Mouse (Mus musculus) neural tube, embryonic 15.5 days (tissue): ENCODE data around the gene Scyl1. TPM values are rescaled to one million over a fixed set of nuclear protein-coding genes. Genes with fewer than 3 reads are reported as not detected.

Source experiments
- ATAC-seq: fragments of 200-750 bp; cut with Nextera tagmentation; 2 replicates; pipeline ENCODE4 v1.8.0; 2017; ENCODE audit warnings: mild to moderate bottlenecking, moderate TSS enrichment, moderate library complexity; ENCODE audit not compliant: low FRiP score
- H3K27ac ChIP-seq: fragments of 300-500 bp; sonication (generic); replicated peaks from 2 replicates; pipeline ENCODE4 v1.5.1; 2015; ENCODE audit warnings: mild to moderate bottlenecking, inconsistent platforms
- H3K27me3 ChIP-seq: fragments of 300-500 bp; sonication (generic); replicated peaks from 2 replicates; pipeline ENCODE4 v1.6.1; 2015; ENCODE audit warnings: inconsistent platforms
- H3K36me3 ChIP-seq: fragments of 300-500 bp; sonication (generic); 2 replicates; pipeline ENCODE4 v1.6.1; 2015; ENCODE audit warnings: inconsistent platforms
- H3K4me1 ChIP-seq: fragments of 300-500 bp; sonication (generic); 2 replicates; pipeline ENCODE4 v1.6.1; 2015; ENCODE audit warnings: inconsistent platforms
- H3K4me2 ChIP-seq: fragments of 300-500 bp; sonication (generic); 2 replicates; pipeline ENCODE4 v1.6.1; 2015; ENCODE audit warnings: inconsistent platforms, mild to moderate bottlenecking, moderate library complexity
- H3K4me3 ChIP-seq: fragments of 300-500 bp; sonication (generic); replicated peaks from 2 replicates; pipeline ENCODE4 v1.5.1; 2015; ENCODE audit warnings: mild to moderate bottlenecking, inconsistent platforms
- H3K9ac ChIP-seq: fragments of 300-500 bp; sonication (generic); replicated peaks from 2 replicates; pipeline ENCODE4 v1.6.1; 2015; ENCODE audit warnings: mild to moderate bottlenecking, inconsistent platforms
- H3K9me3 ChIP-seq: fragments of 300-500 bp; sonication (generic); replicated peaks from 2 replicates; pipeline ENCODE4 v1.6.1; 2016; ENCODE audit warnings: inconsistent platforms
- WGBS: fragments of 180-500 bp; shearing (Covaris S2); methylation state at CpG from one replicate; pipeline ENCODE4 v1.1.7; 2015; ENCODE audit warnings: mixed read lengths; 5-methylcytosine and 5-hydroxymethylcytosine counted together
- polyA plus RNA-seq: library from polyadenylated mRNA; unstranded; fragments of >200 nt; fragmentation: Nextera tagmentation; extraction: Ambion mirVana; gene quantifications from 2 replicates; pipeline ENCODE4 v1.2.1, GENCODE M21; 2015

The Scyl1 gene
- polyA plus RNA-seq, 1 experiment from 2014 or later: 83.1 TPM

GRCm38 (mm10) chr19:5810103-5810839 is 39.1 kb upstream of the Scyl1 start:
- Histone ChIP-seq H3K4me1 (peaks cover 56% of the 10 kb centered on the region), H3K9ac (peak overlapping the region; percentile 23; the same call in 1 of the 2 replicates), H3K9me3 (no peaks in the 10 kb centered on the region)

DNA sequence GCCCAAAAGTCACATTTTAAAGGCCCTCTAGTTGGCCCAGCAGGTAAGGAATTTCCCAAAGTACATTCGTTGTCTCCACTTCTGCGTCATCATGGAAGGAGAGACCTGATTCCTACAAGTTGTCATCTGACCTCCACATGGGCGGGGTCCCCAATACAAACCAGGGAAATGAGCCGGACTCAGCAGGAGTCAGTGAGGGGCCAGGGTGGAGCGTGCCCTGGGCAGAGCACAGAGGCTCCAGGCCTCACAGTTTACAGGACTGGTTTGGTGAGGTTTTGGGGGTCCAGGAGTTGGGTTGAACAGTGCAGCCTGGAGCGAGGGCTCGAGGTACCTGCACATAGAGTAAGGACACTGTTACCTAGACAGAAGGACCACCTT is 38.5 kb upstream of the Scyl1 start:
- no peaks in the 10 kb centered on the region for H3K9me3 ChIP-seq
- H3K4me3 ChIP-seq: no peak overlapping the region
- no peak overlapping the region for H3K4me2 ChIP-seq
- 62% methylated on average over 7 of the region's 7 CpGs for WGBS
- no peaks in the 10 kb centered on the region for H3K27me3 ChIP-seq
- ATAC-seq: no peak
- 0 out of 2 replicates have a peak overlapping the region, but pooled peaks have one; percentile 23 for H3K9ac ChIP-seq
- peak overlapping the region; percentile 96 for H3K27ac ChIP-seq
- H3K4me1 ChIP-seq: peaks cover 62% of the 10 kb centered on the region
- H3K36me3 ChIP-seq: no peaks in the 10 kb centered on the region

More at GRCm38 (mm10) chr19:5810103-5810839, 39.1 kb upstream of the Scyl1 start:
- Histone ChIP-seq H3K36me3 (no peaks in the 10 kb centered on the region), H3K27me3 (no peaks in the 10 kb centered on the region), H3K27ac (peak overlapping the region; percentile 96), H3K4me2 (peak overlapping the region; percentile 4; the same call in 1 of the 2 replicates), H3K4me3 (no peak overlapping the region)
- ATAC-seq: no peak
- WGBS: 45% methylated on average over 11 of the region's 11 CpGs

DNA sequence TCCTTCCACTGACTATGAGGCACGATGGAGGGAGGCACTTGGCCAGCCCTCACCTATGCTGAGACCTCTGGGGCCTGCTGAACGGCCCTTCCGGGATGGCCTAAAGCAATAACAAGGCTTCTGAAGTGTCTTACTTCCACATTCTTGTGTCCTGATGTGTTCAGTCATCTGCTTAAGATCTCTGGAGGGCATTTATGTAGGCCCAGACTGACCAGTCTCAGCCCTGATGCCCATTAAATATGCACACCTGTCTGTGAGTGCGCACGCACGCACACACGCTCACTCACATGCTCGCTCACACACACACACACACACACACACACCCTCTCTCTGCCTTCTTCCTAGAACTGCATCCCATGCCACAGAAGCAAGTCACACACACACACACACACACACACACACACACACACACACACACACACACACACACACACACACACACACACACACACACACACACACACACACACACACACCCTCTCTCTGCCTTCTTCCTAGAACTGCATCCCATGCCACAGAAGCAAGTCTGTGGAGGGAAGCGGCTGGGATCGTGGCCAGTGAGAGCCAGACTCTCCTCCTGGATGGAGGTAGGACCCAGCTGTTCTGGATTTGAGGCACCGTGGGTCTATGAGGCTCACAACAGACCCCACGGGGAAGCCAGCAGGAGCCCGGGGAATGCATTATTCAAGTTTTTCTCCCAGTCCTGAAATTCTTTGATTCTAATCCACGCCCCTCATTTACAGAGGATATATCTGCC is 37.9 kb upstream of the Scyl1 start:
- H3K27ac ChIP-seq: peak overlapping the region; percentile 96
- WGBS: 61% methylated on average over 14 of the region's 14 CpGs
- H3K4me3 ChIP-seq: no peak overlapping the region
- H3K9ac ChIP-seq: no peak overlapping the region; the same call in 1 of the 2 replicates
- no peak for ATAC-seq
- no peaks in the 10 kb centered on the region for H3K36me3 ChIP-seq
- H3K4me1 ChIP-seq: peaks cover 68% of the 10 kb centered on the region
- no peaks in the 10 kb centered on the region for H3K9me3 ChIP-seq
- no peaks in the 10 kb centered on the region for H3K27me3 ChIP-seq
- H3K4me2 ChIP-seq: no peak overlapping the region

DNA sequence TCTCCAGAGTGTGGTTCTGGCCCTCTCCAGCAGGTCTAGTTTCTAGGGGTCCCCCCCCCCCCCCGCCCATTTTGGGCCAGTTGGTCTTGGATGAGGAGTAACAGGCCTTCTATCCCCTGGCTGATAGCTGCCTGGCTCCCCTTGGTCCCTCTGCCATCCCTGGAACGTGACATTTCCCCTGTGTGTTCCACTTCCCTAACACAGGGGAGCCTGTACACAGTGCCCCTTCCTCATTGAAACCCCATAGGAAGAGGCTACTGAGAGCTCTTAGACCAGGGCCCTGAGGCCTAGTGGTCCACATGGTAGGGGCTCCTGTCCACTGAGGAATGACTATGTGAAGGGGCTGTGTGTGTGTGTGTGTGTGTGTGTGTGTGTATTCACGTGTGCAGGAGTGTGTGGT is 36.5 kb upstream of the Scyl1 start:
- ATAC-seq: no peak
- Histone ChIP-seq H3K27ac (no peak overlapping the region), H3K4me1 (peaks cover 75% of the 10 kb centered on the region), H3K4me3 (no peak overlapping the region), H3K27me3 (no peaks in the 10 kb centered on the region), H3K36me3 (no peaks in the 10 kb centered on the region), H3K9ac (no peak overlapping the region), H3K4me2 (no peak overlapping the region), H3K9me3 (no peaks in the 10 kb centered on the region)
- 67% methylated on average over 3 of the region's 3 CpGs for WGBS

DNA sequence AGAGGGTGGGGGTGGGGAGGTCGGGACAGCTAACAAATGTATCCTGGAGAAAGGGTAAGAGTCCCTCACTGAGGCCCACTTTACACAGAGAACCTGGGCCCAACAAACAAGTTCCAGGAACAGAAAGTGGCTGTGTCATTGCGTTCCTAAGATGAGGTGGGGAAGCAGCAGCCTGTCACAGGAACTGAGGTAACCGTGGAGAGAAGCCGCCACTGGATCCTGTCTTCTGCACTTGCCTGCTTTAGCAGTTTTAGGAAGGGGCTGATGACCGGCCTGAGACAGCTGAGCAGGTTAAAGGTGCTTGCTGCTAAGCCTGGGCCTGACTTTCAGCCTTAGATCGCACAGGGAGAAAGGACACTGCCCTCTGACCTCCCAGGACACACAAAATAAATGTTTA is 35.6 kb upstream of the Scyl1 start:
- Histone ChIP-seq H3K36me3 (no peaks in the 10 kb centered on the region), H3K9ac (no peak overlapping the region), H3K27me3 (no peaks in the 10 kb centered on the region), H3K9me3 (no peaks in the 10 kb centered on the region), H3K4me3 (no peak overlapping the region), H3K4me1 (peaks cover 65% of the 10 kb centered on the region), H3K4me2 (no peak overlapping the region), H3K27ac (peak overlapping the region; percentile 77)
- WGBS: 30% methylated on average over 6 of the region's 6 CpGs
- no peak for ATAC-seq

- Histone ChIP-seq H3K4me2 (no peak overlapping the region; the same call in 1 of the 2 replicates), H3K36me3 (no peaks in the 10 kb centered on the region), H3K27me3 (no peaks in the 10 kb centered on the region), H3K4me3 (no peak overlapping the region), H3K9ac (0 out of 2 replicates have a peak overlapping the region, but pooled peaks have one; percentile 20), H3K9me3 (no peaks in the 10 kb centered on the region), H3K27ac (peak overlapping the region; percentile 77), H3K4me1 (peaks cover 60% of the 10 kb centered on the region)
- WGBS: 3% methylated on average over 8 of the region's 8 CpGs
- no peak for ATAC-seq
These were observed 35.0 kb upstream of the Scyl1 start for GRCm38 (mm10) chr19:5806051-5806808.

GRCm38 (mm10) chr19:5804371-5804899 is 33.2 kb upstream of the Scyl1 start:
- H3K27ac ChIP-seq: peak overlapping the region; percentile 100

DNA sequence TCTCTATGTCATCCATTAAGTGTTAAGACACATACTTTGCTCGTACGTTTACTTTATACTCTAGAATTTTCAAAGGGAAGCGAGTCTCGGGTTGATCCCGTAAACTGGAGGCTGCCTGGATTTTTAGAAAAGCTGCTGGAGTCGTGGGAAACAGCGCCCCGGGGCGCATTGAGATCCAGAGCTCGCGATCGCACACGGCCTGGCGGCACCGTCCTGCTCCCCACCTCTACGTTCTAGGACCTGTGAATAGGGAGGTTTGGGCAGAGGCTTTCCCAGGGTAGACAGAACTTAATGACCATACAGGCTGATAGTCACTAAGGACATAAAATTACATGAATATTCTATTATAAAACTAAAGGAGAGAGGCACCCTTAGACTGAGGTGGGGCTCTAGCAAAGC is 32.7 kb upstream of the Scyl1 start:
- Histone ChIP-seq H3K4me1 (peaks cover 38% of the 10 kb centered on the region), H3K9ac (peak overlapping the region; percentile 53), H3K27me3 (no peaks in the 10 kb centered on the region), H3K4me2 (peak overlapping the region; percentile 93), H3K36me3 (no peaks in the 10 kb centered on the region), H3K27ac (peak overlapping the region; percentile 100), H3K4me3 (peak overlapping the region; percentile 88), H3K9me3 (no peaks in the 10 kb centered on the region)
- ATAC-seq: peak; percentile 29; the same call in 1 of the 2 replicates
- WGBS: under 1% methylated on average over 16 of the region's 16 CpGs

More at GRCm38 (mm10) chr19:5804371-5804899, 33.2 kb upstream of the Scyl1 start:
- Histone ChIP-seq H3K36me3 (no peaks in the 10 kb centered on the region), H3K27me3 (no peaks in the 10 kb centered on the region), H3K4me2 (peak overlapping the region; percentile 93), H3K9ac (peak overlapping the region; percentile 53), H3K4me3 (peak overlapping the region; percentile 88; the same call in 1 of the 2 replicates), H3K9me3 (no peaks in the 10 kb centered on the region), H3K4me1 (peaks cover 42% of the 10 kb centered on the region)
- WGBS: 33% methylated on average over 8 of the region's 8 CpGs
- no peak for ATAC-seq

GRCm38 (mm10) chr19:5803041-5803880 is 32.0 kb upstream of the Scyl1 start:
- H3K4me2 ChIP-seq: peak overlapping the region; percentile 93
- H3K36me3 ChIP-seq: no peaks in the 10 kb centered on the region
- peak overlapping the region; percentile 85 for H3K9ac ChIP-seq
- no peaks in the 10 kb centered on the region for H3K27me3 ChIP-seq
- under 1% methylated on average over 67 of the region's 67 CpGs for WGBS
- H3K9me3 ChIP-seq: no peaks in the 10 kb centered on the region
- H3K4me1 ChIP-seq: peaks cover 36% of the 10 kb centered on the region
- peak overlapping the region; percentile 88 for H3K4me3 ChIP-seq
- peak; percentile 96 for ATAC-seq
- peak overlapping the region; percentile 100 for H3K27ac ChIP-seq

DNA sequence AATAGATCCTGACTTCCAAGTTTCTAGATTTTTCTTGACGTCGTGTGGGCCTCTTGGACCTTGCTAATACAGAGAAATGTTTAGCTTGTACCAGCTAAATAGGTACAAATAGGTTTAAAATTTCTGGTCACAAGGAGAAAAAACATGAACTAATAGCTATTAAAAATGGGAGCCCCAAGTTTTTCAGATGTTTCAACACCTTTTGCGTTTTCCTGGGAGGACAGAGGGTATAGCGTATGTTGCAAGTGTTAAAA is 31.5 kb upstream of the Scyl1 start:
- H3K4me1 ChIP-seq: peaks cover 36% of the 10 kb centered on the region
- peak overlapping the region; percentile 100 for H3K27ac ChIP-seq
- peak overlapping the region; percentile 85 for H3K9ac ChIP-seq
- H3K4me3 ChIP-seq: peak overlapping the region; percentile 88
- H3K4me2 ChIP-seq: peak overlapping the region; percentile 93
- peaks cover 3% of the 10 kb centered on the region for H3K36me3 ChIP-seq
- ATAC-seq: no peak
- H3K27me3 ChIP-seq: no peaks in the 10 kb centered on the region
- no peaks in the 10 kb centered on the region for H3K9me3 ChIP-seq
- WGBS: under 1% methylated on average over 4 of the region's 4 CpGs
